Mouse (Mus musculus) embryonic facial prominence, embryonic 11.5 days (tissue): Measurements from ENCODE around the gene Smox. TPM values are rescaled to one million over a fixed set of nuclear protein-coding genes. Genes with fewer than 3 reads are reported as not detected.
"Not testable (repeated sequence)": the region's sequence is repeated elsewhere in the genome, so short reads cannot be mapped to it uniquely, and the experiment has no call there.

ENCODE experiments used
- ATAC-seq: fragments of 200-750 bp; cut with Nextera tagmentation; replicated peaks from 2 replicates; pipeline ENCODE4 v1.8.0; 2017; ENCODE audit warnings: low read depth; ENCODE audit not compliant: insufficient number of reproducible peaks, low FRiP score, low TSS enrichment
- DNase-seq: peaks from one replicate; pipeline ENCODE4 v3.0.0-alpha.2; 2015; ENCODE audit warnings: low spot score
- H3K27ac ChIP-seq: fragments of 300-500 bp; sonication (generic); replicated peaks from 2 replicates; pipeline ENCODE4 v1.5.1; 2014; ENCODE audit warnings: mild to moderate bottlenecking, low read depth, low read length, control low read depth
- H3K27me3 ChIP-seq: fragments of 300-500 bp; sonication (generic); 2 replicates; pipeline ENCODE4 v1.6.1; 2014; ENCODE audit warnings: mild to moderate bottlenecking, low read length, moderate library complexity, mixed read lengths; ENCODE audit not compliant: control insufficient read depth, insufficient read depth
- H3K36me3 ChIP-seq: fragments of 300-500 bp; sonication (generic); replicated peaks from 2 replicates; pipeline ENCODE4 v1.6.1; 2014; ENCODE audit warnings: low read depth, mild to moderate bottlenecking, low read length, moderate library complexity, mixed read lengths; ENCODE audit not compliant: control insufficient read depth, insufficient read depth
- H3K4me1 ChIP-seq: fragments of 300-500 bp; sonication (generic); 2 replicates; pipeline ENCODE4 v1.6.1; 2014; ENCODE audit warnings: low read length, mixed read lengths; ENCODE audit not compliant: control insufficient read depth, insufficient read depth
- H3K4me2 ChIP-seq: fragments of 300-500 bp; sonication (generic); 2 replicates; pipeline ENCODE4 v1.6.1; 2014; ENCODE audit warnings: low read depth, mild to moderate bottlenecking, control low read depth, low read length, moderate library complexity
- H3K4me3 ChIP-seq: fragments of 300-500 bp; sonication (generic); 2 replicates; pipeline ENCODE4 v1.5.1; 2014; ENCODE audit warnings: low read depth, low read length, control low read depth
- H3K9ac ChIP-seq: fragments of 300-500 bp; sonication (generic); replicated peaks from 2 replicates; pipeline ENCODE4 v1.6.1; 2014; ENCODE audit warnings: mild to moderate bottlenecking, control low read depth, low read length
- H3K9me3 ChIP-seq: fragments of 300-500 bp; sonication (generic); replicated peaks from 2 replicates; pipeline ENCODE4 v1.6.1; 2016; ENCODE audit warnings: mild to moderate bottlenecking, low read length, inconsistent platforms, mixed read lengths; ENCODE audit not compliant: control insufficient read depth
- WGBS: fragments of 180-500 bp; shearing (Covaris S2); extraction: QIAGEN DNeasy Blood & Tissue Kit; methylation state at CpG from one replicate; pipeline ENCODE4 v1.1.7; 2014; 5-methylcytosine and 5-hydroxymethylcytosine counted together
- polyA plus RNA-seq: library from polyadenylated mRNA; unstranded; fragments of >200 nt; fragmentation: Nextera tagmentation; extraction: Ambion mirVana; gene quantifications from 2 replicates; pipeline ENCODE4 v1.2.1, GENCODE M21; 2014

Gene Smox
- polyA plus RNA-seq, 1 experiment from 2014 or later, result 38.7 TPM

DNA sequence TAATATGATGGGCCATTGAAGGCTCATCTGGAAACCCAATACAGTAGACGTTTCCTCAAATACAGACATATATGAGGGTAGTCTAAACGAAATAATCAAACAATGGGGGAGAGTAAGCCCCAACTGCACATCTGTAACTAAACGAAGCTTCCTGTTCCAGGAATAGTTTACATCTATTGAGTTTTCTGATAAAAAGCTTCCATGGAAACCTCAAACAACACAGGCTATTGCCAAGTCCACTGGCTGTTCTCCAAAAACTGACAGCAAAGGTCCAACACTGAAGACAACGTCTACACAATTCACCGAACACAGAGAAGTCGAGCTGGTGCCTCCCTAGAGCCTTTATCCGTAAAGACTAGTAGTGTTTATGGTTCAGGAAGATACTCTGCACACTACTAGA, 33.6 kb upstream of the Smox start:
- Histone ChIP-seq H3K36me3 (no peaks in the 10 kb centered on the region), H3K27ac (no peak overlapping the region), H3K4me2 (no peak overlapping the region), H3K9me3 (no peaks in the 10 kb centered on the region), H3K9ac (no peak overlapping the region), H3K27me3 (no peaks in the 10 kb centered on the region), H3K4me3 (no peak overlapping the region), H3K4me1 (no peaks in the 10 kb centered on the region)
- 83% methylated on average over 7 of the region's 7 CpGs for WGBS
- DNase-seq (no peak), ATAC-seq (no peak)

DNA sequence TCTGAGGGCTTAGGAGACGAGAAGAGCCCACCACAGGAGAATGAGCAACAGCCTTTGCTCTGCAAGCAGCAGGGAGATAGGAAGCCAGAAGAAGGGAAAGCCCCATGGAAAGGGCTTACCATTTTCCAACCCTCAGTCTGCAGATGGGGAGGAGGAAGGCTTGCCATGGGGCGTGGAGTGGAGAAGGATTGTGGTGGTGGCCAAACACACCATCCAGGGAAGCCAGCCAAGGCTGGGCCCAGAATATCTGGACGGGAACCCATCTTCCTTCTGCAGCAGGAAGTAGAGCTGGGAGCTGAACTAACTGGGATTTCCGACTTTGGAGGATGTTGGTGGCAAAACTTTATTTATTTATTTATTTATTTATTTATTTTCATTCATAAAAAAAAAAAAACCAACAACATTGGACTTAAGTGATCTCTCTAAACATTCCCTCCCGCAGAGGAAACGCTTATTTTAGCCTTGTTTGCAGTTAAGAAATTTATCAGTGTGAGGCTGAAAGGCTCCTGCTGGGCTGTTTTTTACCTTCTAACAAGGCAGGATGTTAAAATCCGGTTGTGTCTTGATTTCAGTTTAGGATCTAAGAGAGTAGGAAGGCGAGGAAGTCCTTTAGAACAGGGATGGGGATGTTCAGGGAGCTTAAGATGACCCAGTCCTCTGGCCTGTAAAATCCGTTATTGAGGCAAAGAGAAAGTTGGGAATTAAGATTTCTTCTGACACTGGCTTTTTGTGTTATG, 30.2 kb upstream of the Smox start:
- no peaks in the 10 kb centered on the region for H3K4me1 ChIP-seq
- 76% methylated on average over 9 of the region's 9 CpGs for WGBS

DNA sequence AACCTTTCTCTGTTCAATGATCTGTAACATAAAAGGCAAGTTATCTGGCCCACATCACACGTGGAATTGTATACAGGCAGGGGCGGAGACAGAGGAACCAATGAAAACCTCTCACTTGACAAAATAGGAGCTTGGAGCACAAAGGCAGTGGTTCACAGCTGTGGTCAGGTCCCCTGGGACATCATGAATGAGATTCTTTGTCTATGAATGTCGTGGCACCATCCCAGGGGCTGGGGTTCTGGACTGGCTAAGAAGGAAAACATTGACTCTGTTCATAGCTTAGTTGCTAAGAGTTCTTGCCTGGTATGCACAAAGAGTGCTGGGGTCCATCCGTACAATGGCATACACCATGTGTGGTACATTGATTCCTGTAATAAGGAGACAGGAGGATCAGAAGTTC, 28.3 kb upstream of the Smox start:
- 50% methylated on average over 4 of the region's 4 CpGs for WGBS
- no peak overlapping the region for H3K4me3 ChIP-seq
- ATAC-seq, result no peak
- H3K27ac ChIP-seq, result no peak overlapping the region
- no peak overlapping the region for H3K4me2 ChIP-seq
- no peaks in the 10 kb centered on the region for H3K9me3 ChIP-seq
- no peaks in the 10 kb centered on the region for H3K4me1 ChIP-seq
- H3K27me3 ChIP-seq, result no peaks in the 10 kb centered on the region
- DNase-seq, result no peak
- H3K36me3 ChIP-seq, result no peaks in the 10 kb centered on the region
- no peak overlapping the region for H3K9ac ChIP-seq

More for the DNA sequence above, 30.2 kb upstream of the Smox start:
- Histone ChIP-seq H3K9ac (no peak overlapping the region), H3K36me3 (no peaks in the 10 kb centered on the region), H3K27ac (no peak overlapping the region), H3K27me3 (no peaks in the 10 kb centered on the region), H3K4me2 (no peak overlapping the region), H3K9me3 (no peaks in the 10 kb centered on the region), H3K4me3 (no peak overlapping the region)
- DNase-seq, result no peak
- no peak for ATAC-seq

DNA sequence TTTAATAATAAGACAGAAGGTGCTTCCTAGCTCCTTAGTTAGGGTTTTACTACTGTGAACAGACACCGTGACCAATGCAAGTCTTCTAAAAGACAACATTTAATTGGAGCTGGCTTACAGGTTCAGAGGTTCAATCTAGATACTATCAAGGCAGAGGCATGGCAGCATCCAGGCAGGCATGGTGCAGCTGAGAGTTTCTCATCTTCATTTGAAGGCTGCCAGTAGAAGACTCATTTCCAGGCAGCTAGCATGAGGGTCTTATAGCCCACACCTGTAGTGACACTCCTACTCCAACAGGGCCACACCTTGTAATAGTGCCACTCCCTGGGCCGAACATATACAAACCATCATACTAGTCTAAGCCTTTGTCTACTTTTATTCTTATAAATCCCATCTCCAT, 27.1 kb upstream of the Smox start:
- ATAC-seq (no peak), DNase-seq (no peak)
- Histone ChIP-seq H3K36me3 (no peaks in the 10 kb centered on the region), H3K4me2 (no peak overlapping the region), H3K9me3 (no peaks in the 10 kb centered on the region), H3K9ac (no peak overlapping the region), H3K4me1 (no peaks in the 10 kb centered on the region), H3K27ac (no peak overlapping the region), H3K4me3 (no peak overlapping the region), H3K27me3 (no peaks in the 10 kb centered on the region)
- WGBS, result 94% methylated on average over 2 of the region's 2 CpGs

DNA sequence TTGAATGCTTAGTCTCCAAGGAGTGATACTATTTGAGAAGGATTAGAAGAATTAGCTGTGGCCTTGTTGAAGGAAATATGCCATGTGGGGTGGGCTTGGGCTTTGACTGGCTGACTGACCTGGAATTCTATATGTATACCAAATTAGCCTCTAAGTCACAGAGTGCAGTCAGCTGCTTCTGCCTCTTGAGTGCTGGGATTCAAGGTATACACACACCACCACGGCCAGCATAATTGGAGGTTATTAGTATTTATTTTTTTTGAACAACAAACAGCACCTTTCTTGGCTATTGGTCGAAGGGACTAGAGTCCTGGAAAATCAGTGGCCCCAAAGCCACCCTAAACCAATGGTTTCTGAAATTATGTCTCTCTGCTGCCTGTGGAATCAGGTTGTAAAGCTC, 24.6 kb upstream of the Smox start:
- ATAC-seq, result no peak

DNA sequence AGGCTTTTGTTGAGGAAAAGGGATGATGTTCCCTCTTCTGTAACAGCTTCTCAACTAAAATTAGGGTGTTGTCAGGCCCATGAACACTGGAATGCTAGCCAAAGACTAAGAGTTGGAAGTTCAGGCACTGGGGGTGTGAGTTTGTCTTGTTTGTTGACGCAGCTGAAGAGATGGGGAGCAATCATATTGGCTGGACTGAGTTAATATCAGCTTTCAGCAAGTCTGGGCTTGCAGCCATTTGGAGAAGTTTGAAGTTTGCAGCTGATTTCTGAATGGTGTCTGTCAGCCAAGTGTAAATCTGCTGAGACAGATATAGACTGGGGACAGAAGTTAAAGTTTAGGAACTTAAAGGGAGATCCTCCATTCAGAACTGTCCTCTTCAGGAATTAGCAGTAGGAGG, 21.4 kb upstream of the Smox start:
- no peaks in the 10 kb centered on the region for H3K4me1 ChIP-seq
- ATAC-seq (no peak), DNase-seq (no peak)
- no peaks in the 10 kb centered on the region for H3K27me3 ChIP-seq
- WGBS, result 67% methylated on average over 1 of the region's 1 CpGs
- no peak overlapping the region for H3K27ac ChIP-seq
- no peak overlapping the region for H3K4me2 ChIP-seq
- H3K9me3 ChIP-seq, result no peaks in the 10 kb centered on the region
- no peak overlapping the region for H3K4me3 ChIP-seq
- H3K36me3 ChIP-seq, result no peaks in the 10 kb centered on the region
- no peak overlapping the region for H3K9ac ChIP-seq

More for the DNA sequence above, 24.6 kb upstream of the Smox start:
- WGBS, result 61% methylated on average over 2 of the region's 2 CpGs
- Histone ChIP-seq H3K9ac (no peak overlapping the region), H3K9me3 (no peaks in the 10 kb centered on the region), H3K4me2 (no peak overlapping the region), H3K27me3 (no peaks in the 10 kb centered on the region), H3K4me3 (no peak overlapping the region), H3K27ac (no peak overlapping the region), H3K4me1 (no peaks in the 10 kb centered on the region), H3K36me3 (no peaks in the 10 kb centered on the region)
- no peak for DNase-seq

DNA sequence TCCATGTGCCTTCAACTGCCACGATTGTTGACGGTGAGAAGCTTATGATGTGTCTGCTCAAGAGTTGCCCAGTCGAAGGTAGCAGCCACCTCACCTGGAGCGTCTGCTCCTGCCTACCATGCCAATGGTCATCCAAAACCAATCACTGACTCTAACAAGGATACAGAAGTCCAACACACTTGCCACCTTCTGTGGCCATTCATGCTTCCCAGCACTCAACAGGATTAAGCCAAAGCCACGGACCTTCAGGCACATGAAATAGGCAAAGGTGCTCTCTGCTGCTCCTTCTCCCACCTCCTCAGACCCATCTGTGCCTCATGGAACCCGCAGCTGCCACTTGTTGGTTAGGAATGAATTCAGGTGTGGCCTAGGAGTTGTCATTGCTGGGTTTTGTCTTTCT, 17.5 kb upstream of the Smox start:
- Histone ChIP-seq H3K4me3 (no peak overlapping the region), H3K4me2 (no peak overlapping the region), H3K27me3 (no peaks in the 10 kb centered on the region), H3K9me3 (no peaks in the 10 kb centered on the region), H3K4me1 (no peaks in the 10 kb centered on the region), H3K27ac (no peak overlapping the region), H3K9ac (no peak overlapping the region), H3K36me3 (no peaks in the 10 kb centered on the region)
- DNase-seq (no peak), ATAC-seq (no peak)
- WGBS, result 87% methylated on average over 6 of the region's 6 CpGs

DNA sequence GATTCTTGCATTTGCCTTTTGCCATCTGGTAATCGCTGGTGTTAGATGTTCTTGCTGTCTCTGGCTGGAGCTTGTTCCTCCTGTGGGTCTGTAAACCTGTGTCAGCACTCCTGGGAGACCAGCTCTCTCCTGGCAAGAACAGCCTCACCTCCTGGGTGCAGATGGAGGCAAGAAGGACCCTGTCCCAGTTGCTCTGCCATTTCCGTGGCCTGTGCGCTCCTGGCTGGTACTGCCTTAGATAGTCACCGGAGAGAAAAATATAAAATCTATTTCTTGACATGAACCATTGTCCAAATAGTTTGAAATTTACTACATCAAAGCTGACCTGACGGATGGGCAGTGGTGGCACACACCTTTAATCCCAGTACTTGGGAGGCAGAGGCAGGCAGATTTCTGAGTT, 14.2 kb upstream of the Smox start:
- H3K9ac ChIP-seq, ATAC-seq, H3K27me3 ChIP-seq, H3K4me1 ChIP-seq, H3K4me3 ChIP-seq, H3K27ac ChIP-seq, H3K36me3 ChIP-seq, H3K4me2 ChIP-seq, DNase-seq, H3K9me3 ChIP-seq: not testable (repeated sequence)
- WGBS, result 93% methylated on average over 5 of the region's 5 CpGs
